Mouse (Mus musculus): ENCODE data around the gene Cd300lg. TPM values are rescaled to one million over a fixed set of nuclear protein-coding genes. Genes with fewer than 3 reads are reported as not detected.

Cd300lg gene
- polyA plus RNA-seq, 1 experiment = not detected

DNA sequence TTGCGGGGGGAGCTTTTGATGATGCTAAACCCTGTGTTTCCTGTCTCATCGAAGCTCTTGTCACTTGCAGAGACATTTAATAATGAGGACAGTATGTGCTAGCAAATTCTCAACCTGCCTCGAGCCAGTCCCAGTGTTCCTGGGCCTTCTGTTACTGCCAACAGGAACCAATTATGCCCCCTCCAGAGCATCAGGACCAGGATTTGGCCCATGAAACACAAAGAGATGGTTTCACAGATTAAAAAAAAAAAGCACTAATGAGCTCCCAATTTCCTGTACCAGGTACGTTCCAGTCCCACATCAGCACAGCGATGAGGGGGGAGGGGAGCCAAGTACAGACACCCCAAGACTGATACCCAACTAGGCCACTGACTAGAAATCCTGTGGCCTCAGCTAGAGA lies 20.1 kb upstream of the Cd300lg start:
- peaks cover 4% of the 10 kb centered on the region for H3K4me1 ChIP-seq (ENCODE audit: control insufficient read depth, insufficient read depth, low read length)
- no peaks in the 10 kb centered on the region for H3K36me3 ChIP-seq (ENCODE audit: control insufficient read depth, insufficient read depth, low read length, poor library complexity, severe bottlenecking)
- no peak overlapping the region for H3K9ac ChIP-seq (ENCODE audit: low read depth, poor library complexity, severe bottlenecking)
- H3K27me3 ChIP-seq (ENCODE audit: control insufficient read depth, insufficient read depth, low read length, poor library complexity, severe bottlenecking) = no peaks in the 10 kb centered on the region; the same call in 1 of the 2 replicates
- H3K4me3 ChIP-seq (ENCODE audit: low read depth, low read length) = no peak overlapping the region
- no peak overlapping the region for H3K27ac ChIP-seq (ENCODE audit: insufficient read depth, low read length)
- no peak for TF ChIP-seq CTCF (IDR thresholded peaks at IDR 0.05; ENCODE audit: low read depth, low read length)
- no peak for TF ChIP-seq EP300 (IDR thresholded peaks at IDR 0.05; ENCODE audit: insufficient read depth, low read depth, low read length)
- no peak for TF ChIP-seq POLR2A (IDR thresholded peaks at IDR 0.05; ENCODE audit: insufficient read depth, low read length)
- no peaks in the 10 kb centered on the region for H3K9me3 ChIP-seq (replicated peaks; ENCODE audit: control insufficient read depth, insufficient read depth, low read length, poor library complexity, severe bottlenecking)

DNA sequence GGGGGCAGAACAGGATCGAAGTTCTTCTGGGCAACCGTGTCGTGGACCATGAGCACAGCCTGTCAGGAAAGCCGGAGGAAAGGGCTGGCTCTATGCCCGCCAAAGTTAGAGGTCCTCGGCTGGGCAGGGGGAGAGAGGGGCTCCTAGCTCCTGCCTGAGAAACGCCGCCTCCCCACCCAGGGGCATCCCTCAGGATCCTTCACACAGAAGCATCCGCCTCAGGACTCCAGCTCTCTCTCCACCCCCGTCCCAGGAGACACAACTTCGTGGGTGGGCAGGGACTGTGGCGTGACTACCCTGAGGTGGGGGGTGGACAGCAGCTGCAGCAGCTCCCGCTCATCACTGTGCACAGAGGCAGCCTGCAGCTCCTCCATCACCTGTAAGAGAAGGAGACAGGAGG lies 17.9 kb upstream of the Cd300lg start:
- Histone ChIP-seq H3K9ac (ENCODE audit: low read depth, poor library complexity, severe bottlenecking) (no peak overlapping the region), H3K9me3 (replicated peaks; ENCODE audit: control insufficient read depth, insufficient read depth, low read length, poor library complexity, severe bottlenecking) (no peaks in the 10 kb centered on the region), H3K36me3 (ENCODE audit: control insufficient read depth, insufficient read depth, low read length, poor library complexity, severe bottlenecking) (no peaks in the 10 kb centered on the region), H3K27me3 (ENCODE audit: control insufficient read depth, insufficient read depth, low read length, poor library complexity, severe bottlenecking) (no peaks in the 10 kb centered on the region; the same call in 1 of the 2 replicates), H3K27ac (ENCODE audit: insufficient read depth, low read length) (no peak overlapping the region), H3K4me1 (ENCODE audit: control insufficient read depth, insufficient read depth, low read length) (peaks cover 7% of the 10 kb centered on the region), H3K4me3 (ENCODE audit: low read depth, low read length) (no peak overlapping the region)
- TF ChIP-seq CTCF (IDR thresholded peaks at IDR 0.05; ENCODE audit: low read depth, low read length) (no peak), EP300 (IDR thresholded peaks at IDR 0.05; ENCODE audit: insufficient read depth, low read depth, low read length) (no peak), POLR2A (IDR thresholded peaks at IDR 0.05; ENCODE audit: insufficient read depth, low read length) (no peak)

DNA sequence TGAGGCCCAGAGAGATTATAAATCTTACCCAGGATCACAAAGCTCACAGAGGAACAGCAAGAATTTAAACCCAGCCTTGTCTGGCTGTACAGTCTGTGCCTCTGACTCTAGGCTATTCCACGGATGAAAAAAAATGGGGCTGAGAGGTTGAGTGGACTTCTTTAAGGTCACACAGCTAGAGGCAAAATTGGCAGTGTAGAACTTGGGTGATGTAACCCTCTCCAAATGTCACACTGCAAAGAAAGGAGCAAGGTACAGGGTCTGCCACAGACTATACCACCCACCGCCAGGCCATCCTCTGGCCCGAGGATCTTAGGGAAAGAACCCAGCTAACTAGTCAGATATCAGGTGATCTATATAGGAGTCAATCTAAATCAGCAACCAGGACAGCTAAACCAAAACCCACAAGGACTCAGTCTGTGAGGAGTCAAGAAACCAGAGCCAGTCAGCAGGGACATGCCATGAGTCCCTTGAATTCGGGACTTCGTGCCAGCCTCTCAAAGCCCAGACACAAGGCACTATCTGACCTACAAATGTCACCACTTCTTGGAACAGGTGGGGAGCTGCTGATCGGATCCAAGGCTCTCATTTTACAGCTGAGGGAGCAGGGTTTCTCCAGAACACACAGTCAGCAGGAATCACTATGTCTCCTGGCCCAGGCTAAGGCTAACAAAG lies 17.1 kb upstream of the Cd300lg start:
- no peaks in the 10 kb centered on the region; the same call in 1 of the 2 replicates for H3K27me3 ChIP-seq (ENCODE audit: control insufficient read depth, insufficient read depth, low read length, poor library complexity, severe bottlenecking)
- H3K9me3 ChIP-seq (replicated peaks; ENCODE audit: control insufficient read depth, insufficient read depth, low read length, poor library complexity, severe bottlenecking) = no peaks in the 10 kb centered on the region
- no peaks in the 10 kb centered on the region for H3K36me3 ChIP-seq (ENCODE audit: control insufficient read depth, insufficient read depth, low read length, poor library complexity, severe bottlenecking)

DNA sequence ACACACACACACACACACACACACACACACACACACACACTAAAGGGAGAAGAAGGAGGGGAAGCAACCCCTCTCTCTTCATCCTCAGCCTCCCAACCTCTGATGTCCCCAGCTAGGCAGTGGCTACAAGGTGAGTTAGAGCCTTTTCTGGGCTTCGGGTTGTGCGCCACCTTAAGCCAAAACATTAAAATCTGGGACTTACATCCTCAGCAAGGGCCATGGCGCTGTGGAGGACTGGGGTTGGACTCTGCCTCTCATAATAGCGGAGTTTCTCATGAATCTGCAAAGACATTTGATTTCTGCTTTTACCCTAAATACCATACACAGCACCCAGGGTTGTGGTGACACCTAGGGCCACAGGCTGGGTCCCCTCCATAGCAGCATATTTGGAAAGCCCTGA lies 16.4 kb upstream of the Cd300lg start:
- Histone ChIP-seq H3K27ac (ENCODE audit: insufficient read depth, low read length) (no peak overlapping the region), H3K4me1 (ENCODE audit: control insufficient read depth, insufficient read depth, low read length) (peaks cover 7% of the 10 kb centered on the region), H3K9me3 (replicated peaks; ENCODE audit: control insufficient read depth, insufficient read depth, low read length, poor library complexity, severe bottlenecking) (no peaks in the 10 kb centered on the region), H3K36me3 (ENCODE audit: control insufficient read depth, insufficient read depth, low read length, poor library complexity, severe bottlenecking) (no peaks in the 10 kb centered on the region), H3K27me3 (ENCODE audit: control insufficient read depth, insufficient read depth, low read length, poor library complexity, severe bottlenecking) (no peaks in the 10 kb centered on the region; the same call in 1 of the 2 replicates), H3K9ac (ENCODE audit: low read depth, poor library complexity, severe bottlenecking) (no peak overlapping the region), H3K4me3 (ENCODE audit: low read depth, low read length) (no peak overlapping the region)
- TF ChIP-seq CTCF (IDR thresholded peaks at IDR 0.05; ENCODE audit: low read depth, low read length) = no peak
- no peak for TF ChIP-seq POLR2A (IDR thresholded peaks at IDR 0.05; ENCODE audit: insufficient read depth, low read length)
- TF ChIP-seq EP300 (IDR thresholded peaks at IDR 0.05; ENCODE audit: insufficient read depth, low read depth, low read length) = no peak

More for the DNA sequence above, 17.1 kb upstream of the Cd300lg start:
- H3K9ac ChIP-seq (ENCODE audit: low read depth, poor library complexity, severe bottlenecking) = no peak overlapping the region
- H3K4me3 ChIP-seq (ENCODE audit: low read depth, low read length) = no peak overlapping the region
- H3K4me1 ChIP-seq (ENCODE audit: control insufficient read depth, insufficient read depth, low read length) = peaks cover 7% of the 10 kb centered on the region
- no peak overlapping the region for H3K27ac ChIP-seq (ENCODE audit: insufficient read depth, low read length)
- TF ChIP-seq POLR2A (IDR thresholded peaks at IDR 0.05; ENCODE audit: insufficient read depth, low read length) (no peak), CTCF (IDR thresholded peaks at IDR 0.05; ENCODE audit: low read depth, low read length) (no peak)

DNA sequence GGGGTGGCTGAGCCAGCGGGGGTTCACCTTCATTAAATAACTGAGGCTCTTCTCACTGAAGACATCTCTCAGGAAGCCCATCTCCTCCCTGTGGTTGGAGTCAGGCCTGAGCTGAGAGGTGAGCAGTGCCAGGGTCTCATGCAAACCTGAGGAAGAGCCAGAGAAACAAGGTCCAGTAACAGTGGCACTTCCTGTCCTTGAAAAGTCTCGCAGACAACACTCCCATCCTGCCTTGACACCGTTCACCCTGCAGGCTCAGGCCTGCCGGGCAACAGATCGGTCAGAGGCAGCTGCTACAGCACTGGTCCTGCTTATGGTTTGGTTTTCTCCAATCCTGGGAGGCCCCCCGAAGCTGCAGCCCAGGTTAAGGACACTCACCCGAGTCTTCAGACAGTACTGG lies 16.0 kb upstream of the Cd300lg start:
- Histone ChIP-seq H3K27me3 (ENCODE audit: control insufficient read depth, insufficient read depth, low read length, poor library complexity, severe bottlenecking) (no peaks in the 10 kb centered on the region; the same call in 1 of the 2 replicates), H3K4me1 (ENCODE audit: control insufficient read depth, insufficient read depth, low read length) (peaks cover 7% of the 10 kb centered on the region), H3K4me3 (ENCODE audit: low read depth, low read length) (no peak overlapping the region), H3K9ac (ENCODE audit: low read depth, poor library complexity, severe bottlenecking) (no peak overlapping the region), H3K27ac (ENCODE audit: insufficient read depth, low read length) (no peak overlapping the region), H3K9me3 (replicated peaks; ENCODE audit: control insufficient read depth, insufficient read depth, low read length, poor library complexity, severe bottlenecking) (no peaks in the 10 kb centered on the region), H3K36me3 (ENCODE audit: control insufficient read depth, insufficient read depth, low read length, poor library complexity, severe bottlenecking) (no peaks in the 10 kb centered on the region)
- no peak for TF ChIP-seq POLR2A (IDR thresholded peaks at IDR 0.05; ENCODE audit: insufficient read depth, low read length)
- TF ChIP-seq EP300 (IDR thresholded peaks at IDR 0.05; ENCODE audit: insufficient read depth, low read depth, low read length) = no peak
- no peak for TF ChIP-seq CTCF (IDR thresholded peaks at IDR 0.05; ENCODE audit: low read depth, low read length)

DNA sequence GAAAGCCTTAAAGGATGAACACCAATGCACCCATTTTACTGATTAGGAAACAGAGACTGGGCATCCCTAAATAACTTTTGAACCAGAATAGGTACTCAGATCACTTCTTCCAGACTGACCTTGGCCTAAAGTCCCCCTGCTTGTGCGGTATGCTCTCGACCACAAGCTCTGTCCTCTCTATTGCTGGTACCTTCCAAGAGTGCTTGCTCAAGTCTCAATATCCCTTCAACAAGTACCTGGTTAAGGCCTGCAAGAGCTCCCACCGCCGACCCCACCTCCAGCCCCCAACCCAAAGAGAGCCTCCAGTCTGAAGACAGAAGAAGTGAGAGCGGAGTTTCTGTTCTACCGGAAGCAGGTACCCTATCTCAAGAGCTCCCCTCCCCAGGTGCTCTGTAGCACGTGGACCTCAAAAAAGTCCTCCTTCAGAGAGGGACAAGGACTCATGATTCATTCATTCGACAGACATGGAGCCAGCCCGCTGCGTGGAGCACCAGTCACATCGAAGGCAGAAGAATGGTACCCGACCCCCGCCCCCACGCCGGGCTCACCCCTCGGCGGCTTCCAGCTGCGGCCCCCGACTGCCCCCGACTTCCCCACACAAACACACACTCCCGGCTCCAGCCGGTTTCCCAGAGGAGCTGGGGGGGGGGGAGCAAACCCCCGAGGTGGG lies 15.2 kb upstream of the Cd300lg start:
- peak overlapping the region; percentile 74 for H3K9ac ChIP-seq (ENCODE audit: low read depth, poor library complexity, severe bottlenecking)
- H3K4me3 ChIP-seq (ENCODE audit: low read depth, low read length) = peak overlapping the region; percentile 71
- no peaks in the 10 kb centered on the region for H3K9me3 ChIP-seq (replicated peaks; ENCODE audit: control insufficient read depth, insufficient read depth, low read length, poor library complexity, severe bottlenecking)
- no peaks in the 10 kb centered on the region for H3K36me3 ChIP-seq (ENCODE audit: control insufficient read depth, insufficient read depth, low read length, poor library complexity, severe bottlenecking)
- H3K4me1 ChIP-seq (ENCODE audit: control insufficient read depth, insufficient read depth, low read length) = peaks cover 7% of the 10 kb centered on the region
- H3K27ac ChIP-seq (ENCODE audit: insufficient read depth, low read length) = no peak overlapping the region
- no peaks in the 10 kb centered on the region; the same call in 1 of the 2 replicates for H3K27me3 ChIP-seq (ENCODE audit: control insufficient read depth, insufficient read depth, low read length, poor library complexity, severe bottlenecking)
- TF ChIP-seq POLR2A (IDR thresholded peaks at IDR 0.05; ENCODE audit: insufficient read depth, low read length) (no peak), EP300 (IDR thresholded peaks at IDR 0.05; ENCODE audit: insufficient read depth, low read depth, low read length) (no peak), CTCF (IDR thresholded peaks at IDR 0.05; ENCODE audit: low read depth, low read length) (no peak)

Data from ES-Bruce4 (cell line).